Mouse (Mus musculus): ENCODE results near the gene Aspscr1.

Aspscr1 gene

DNA sequence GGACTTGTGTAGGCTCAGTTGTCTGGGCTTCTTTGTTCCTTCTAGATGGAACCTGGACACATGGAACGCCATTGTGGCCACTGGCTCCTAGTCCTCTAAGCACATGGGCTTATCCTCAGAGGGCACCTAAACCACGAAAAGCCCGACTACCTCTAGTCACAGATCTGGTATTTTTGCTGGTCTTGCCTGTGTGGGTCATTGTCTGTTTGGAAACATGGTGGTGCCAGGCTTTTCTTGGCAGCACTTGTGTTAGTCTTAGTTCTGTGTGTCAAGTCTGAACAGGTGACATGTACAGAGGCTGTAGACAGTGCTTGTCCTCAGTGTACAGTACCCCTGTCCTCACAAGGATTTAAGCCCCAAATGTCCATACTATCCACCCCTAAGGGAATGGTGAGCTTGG, 10.8 kb downstream of the Aspscr1 start:
- DNase-seq (ENCODE audit: low read depth): no peak

DNA sequence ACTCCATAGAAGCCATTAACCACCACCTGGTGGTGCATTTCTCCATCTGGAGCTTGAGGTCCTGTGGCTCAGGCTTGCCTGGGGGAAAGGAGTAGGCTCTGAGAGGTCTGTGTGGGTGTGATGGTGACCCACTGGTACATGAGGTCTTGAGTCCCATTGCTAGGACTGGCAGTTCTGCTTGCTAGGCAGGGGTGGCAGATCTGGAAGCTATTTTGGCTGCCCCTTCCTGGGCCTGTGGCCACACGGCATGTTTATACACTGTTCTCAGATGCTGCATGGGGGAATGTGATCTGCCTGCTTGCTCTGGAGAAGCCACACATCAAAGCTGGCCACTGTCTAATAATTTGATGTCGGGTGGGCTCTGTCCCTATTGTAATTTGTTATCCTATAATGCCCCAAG, 11.3 kb downstream of the Aspscr1 start:
- DNase-seq (ENCODE audit: low read depth): no peak

DNA sequence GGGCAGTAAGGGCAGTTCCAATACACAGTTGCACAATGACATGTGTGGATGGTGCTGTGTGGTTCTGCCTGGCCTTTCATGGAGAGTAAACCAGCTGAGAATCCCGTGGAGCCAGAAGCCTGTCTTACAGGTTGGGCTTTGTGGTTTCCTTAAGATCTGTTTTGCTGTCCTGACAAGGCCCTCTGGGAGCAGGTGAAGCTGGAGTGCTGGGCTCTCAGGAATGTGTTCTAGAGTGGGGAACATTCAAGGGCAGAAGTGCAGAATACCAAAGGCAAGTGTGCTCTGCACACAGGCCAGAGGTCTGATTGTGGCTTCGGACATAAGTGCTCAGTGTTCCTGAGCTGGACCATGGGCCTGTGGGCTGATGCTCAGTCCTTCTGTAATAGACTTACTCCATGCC, 11.9 kb downstream of the Aspscr1 start:
- DNase-seq (ENCODE audit: low read depth): no peak

DNA sequence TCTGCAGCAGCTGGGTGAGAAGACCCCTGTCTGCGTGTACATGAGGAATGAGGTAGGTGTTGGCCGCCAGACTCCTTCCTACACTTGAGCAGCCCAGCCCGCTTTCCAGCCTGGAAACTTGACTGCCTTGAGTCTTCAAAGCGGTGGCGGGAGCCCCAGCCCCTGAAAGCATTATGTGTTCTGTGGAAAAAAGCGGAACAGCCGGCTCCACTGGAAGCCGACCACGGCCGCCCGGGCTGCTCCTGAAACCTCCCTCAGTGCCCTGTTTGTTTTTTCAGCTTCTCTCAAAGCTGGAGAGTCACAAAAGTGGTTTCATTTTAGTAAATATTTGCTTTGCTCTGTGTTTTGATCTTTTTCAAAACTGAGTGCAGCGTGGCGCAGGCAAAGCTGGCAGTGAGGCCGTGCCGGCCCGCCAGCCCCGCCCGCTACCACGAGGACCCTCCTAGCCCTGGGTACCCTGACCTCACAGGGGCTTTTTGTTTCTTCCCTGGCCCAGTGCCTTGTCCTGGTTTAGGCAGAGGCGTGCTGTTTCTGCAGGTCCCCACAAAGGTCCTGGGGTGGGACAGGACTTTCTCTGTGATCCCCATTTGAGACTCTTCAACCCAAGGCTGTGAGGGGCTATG, 14.0 kb downstream of the Aspscr1 start:
- no peak for DNase-seq (ENCODE audit: low read depth)

DNA sequence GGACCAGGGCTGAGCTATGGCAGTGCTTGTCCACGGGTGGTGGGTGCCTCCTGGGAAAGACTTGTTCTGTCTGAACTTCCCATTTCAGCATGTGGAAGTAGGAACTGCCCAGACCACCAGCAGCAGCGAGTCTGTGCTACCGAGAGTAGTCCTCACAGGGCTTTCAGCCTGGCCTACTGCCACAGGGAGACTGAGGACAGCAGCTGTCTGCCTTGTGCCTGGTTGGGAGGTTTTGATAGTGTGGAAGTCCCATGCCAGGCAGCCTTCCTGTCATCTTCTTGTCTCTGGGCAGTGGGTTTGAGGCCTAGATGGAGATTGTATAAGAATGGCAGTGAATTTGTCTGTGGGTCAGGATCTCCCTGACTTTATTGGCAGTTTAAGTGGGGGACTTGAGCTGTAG, 16.6 kb downstream of the Aspscr1 start:
- no peak for DNase-seq (ENCODE audit: low read depth)

DNA sequence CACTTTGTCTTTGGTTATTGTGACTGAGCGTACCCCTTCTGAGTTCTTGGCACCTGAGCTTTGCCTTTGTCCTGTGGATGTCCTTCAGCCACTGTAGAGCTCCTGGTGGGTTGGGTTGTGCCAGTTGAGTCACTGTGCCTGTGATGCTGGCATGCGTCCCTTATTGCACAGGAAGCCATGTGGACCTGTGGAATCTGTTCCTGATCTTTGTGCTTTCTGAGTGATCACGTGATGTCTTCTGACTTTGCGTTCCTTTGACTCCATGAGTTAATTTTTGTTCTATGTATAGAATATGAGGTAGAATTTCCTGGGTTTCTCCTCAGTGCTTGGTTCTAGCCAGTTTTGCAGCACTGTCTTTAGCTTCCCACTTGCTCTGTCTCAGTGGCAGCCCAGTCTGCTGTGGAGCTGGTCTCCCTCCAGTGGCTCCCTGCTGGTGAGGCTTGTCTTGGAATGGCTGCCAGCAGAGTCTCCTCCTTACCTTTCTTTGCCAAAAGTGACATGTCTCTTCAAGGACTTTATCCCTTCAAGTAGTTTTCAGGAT, 19.8 kb downstream of the Aspscr1 start:
- no peak for DNase-seq (ENCODE audit: low read depth)

DNA sequence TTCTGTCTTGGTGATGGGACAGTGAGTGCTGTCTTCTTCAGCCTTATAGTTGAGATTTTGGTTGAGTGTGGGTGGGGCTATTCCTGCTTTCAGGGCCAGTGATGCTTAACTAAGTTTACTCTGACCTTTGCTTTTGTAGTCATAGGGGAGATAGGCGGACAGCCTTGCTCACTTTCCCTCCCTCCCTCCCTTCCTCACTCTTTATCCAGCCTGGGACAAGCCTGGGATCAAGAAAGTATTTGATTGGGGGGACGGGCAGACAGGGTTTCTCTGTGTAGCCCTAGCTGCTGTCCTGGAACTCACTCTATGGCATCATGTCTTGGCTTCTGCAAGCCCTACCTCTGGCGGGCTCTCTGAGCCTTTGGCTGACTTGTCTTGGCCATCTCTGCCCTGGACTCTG, 20.7 kb downstream of the Aspscr1 start:
- DNase-seq (ENCODE audit: low read depth): no peak

DNA sequence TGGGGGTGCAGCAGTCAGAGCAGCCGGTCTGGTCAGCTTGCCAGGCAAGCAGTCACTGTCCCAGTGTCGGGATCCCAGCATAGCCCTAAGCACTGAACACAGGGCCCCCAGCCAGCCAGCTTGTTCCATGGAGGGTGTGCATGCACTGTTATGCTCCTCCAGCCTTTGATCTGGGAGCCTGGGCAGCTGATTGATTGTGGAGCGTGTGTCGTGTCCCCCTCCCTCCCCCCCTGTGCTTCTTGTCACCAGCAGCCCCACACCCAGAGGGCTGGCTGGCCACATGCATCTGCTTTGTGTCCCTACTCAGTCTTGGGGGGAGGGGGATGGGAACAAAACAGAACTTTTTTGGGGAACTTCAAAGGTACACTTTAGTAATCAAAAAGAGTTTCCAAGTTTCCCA, 22.4 kb downstream of the Aspscr1 start:
- no peak for DNase-seq (ENCODE audit: low read depth)

DNA sequence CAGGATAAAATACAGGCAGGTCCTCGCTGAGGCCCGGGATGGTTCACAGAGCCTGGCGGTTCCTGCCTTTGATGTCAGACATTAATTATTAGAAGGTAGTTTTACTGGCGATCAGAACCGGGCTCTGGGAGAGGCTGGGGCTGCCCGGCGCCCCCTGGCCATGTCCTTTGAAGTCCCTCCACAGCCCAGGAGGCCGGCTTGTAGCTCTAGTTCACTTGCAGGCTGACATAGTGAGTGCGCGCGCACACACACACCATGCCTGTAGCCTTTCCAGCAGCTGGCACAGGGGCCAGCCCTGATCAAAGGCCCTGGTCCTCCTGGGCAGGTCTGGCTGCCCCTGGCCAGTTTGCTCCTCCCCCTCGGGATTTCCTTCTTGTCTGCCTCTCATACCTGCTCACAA, 22.9 kb downstream of the Aspscr1 start:
- no peak for DNase-seq (ENCODE audit: low read depth)

DNA sequence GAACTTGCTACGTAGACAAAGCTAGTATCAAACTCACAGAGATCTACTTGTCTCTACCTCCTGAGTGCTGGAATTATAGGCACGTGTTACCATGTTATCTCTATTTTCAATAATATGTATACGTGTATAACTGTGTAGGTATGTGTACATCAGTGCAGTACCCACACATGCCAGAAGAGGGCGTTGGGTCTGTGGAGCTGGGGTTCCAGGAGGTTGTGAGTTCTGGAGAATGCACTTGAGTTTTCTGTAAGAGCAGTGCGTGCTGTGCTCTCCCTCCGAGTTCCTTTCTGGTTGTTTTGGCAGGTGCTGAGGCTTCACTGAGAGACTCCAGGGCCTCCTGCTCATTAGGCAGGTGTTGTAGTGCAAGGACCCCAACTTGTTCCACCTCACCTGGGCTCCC, 23.8 kb downstream of the Aspscr1 start:
- DNase-seq (ENCODE audit: low read depth): no peak

DNA sequence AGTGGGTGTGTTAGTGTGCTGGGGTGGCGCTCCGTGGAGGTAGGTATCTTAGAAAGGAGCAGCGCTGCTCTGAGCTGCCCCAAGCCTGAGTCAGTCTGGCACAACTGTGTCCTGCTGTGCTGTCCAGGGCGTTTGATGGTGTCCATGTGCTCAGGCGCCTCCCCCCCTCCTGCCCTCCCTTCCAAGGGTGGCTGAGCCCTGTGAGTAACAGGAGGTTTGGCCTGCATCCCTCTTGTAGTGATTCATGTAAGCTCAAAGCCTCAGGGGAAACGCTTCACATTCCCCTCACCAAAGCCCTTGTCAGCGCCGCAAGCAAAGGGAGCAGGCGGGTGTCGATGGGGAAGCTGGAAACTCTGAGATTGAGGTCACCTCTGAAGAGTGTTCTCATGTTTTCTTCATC, 25.0 kb downstream of the Aspscr1 start:
- DNase-seq (ENCODE audit: low read depth): no peak

DNA sequence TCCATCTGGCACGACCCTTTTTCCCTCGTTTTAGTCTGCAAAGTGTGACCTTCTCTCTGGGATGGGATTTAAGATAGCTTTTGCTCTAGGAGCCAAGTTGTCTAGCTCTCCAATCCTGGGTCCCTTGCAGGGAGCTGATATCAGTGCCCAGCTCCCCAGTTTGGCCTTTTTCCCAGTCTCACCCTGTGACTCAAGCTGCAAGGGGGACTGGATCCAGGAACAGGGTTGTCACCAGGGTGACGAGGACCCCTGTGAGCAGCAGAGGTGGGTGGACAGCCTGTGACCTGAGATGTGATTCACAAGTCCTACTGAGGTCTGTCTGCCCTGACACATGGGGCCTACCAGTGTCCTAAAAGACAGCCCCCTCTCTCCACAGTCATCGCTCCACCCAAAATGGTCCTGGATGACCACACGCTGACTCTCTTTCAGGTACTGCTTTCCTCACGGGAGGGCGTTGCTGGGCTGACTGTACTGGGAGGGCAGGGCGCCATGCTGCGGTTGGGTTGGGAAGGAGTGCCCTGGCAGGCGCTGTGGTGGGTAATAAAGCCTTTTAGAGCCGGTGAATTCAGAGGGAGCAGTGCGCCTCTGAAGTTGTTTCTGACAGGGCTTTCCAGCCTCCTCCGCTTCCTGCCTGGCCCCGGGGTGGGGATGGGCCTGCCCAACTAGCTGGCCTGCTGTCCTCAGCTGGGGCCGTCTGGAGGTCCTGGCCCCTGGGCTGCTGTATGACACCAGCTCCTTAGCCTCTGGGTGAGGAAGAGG, 31.1 kb downstream of the Aspscr1 start:
- DNase-seq (ENCODE audit: low read depth): no peak

DNA sequence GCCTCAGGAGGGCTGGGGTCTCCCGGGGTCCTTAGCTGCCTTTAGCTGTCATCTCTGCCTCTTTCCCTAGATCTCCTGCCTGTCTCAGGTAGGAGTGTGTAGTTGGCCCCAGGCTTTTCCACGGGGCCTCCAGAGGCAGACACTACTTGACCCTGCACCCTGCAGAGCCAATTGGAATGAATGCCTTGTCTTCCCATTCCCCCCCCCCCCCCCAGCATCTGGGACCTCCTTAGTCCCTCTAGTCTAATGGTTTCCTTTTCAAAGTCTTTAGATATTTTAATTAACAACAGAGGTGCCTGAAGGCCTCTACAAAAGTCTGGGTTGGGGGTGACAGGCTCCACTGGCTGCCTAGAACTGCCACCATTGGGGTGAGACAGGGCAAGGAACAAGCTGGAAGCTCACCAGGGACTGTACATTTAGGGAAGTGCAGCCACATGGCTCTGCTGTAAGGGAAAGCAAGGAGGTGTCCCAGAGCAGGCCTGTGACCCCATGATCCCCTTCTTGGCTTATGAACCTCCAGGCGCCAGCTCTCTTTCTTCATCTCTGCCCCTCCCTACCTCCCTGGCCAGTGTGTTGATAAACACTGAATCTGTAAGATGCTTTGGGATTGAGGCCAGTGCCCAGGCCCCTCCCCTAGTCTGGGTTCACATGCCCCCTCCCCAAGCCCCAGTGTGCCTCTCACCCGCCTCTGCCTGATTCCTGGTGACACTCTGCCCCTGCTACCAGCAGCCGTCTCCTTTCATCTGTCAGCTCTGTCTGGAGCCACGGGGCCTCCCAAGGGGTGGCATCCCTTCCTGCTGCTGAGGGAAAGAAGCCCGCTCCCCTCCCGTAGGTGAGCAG, 31.9 kb downstream of the Aspscr1 start:
- DNase-seq (ENCODE audit: low read depth): no peak

DNA sequence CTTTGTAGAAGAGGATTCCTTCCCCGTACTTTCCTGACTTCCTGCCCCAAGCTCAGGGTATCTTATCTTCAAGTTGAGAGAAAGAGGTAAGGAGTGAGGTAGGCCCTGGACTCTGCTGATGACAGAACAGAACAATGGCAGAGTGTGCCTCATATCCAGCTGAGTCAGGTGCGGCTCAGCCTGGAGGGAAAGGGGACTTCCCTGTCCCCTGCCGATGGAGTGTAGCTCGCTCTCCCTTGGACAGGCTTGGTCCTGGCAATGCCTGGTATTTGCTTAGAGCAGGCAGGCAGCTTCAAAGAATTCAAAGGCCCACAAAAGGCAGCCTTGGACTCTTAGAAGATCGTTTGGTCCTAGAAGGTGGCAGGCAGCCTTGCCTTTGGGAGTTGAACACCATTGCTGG, 33.3 kb downstream of the Aspscr1 start:
- no peak for DNase-seq (ENCODE audit: low read depth)

DNA sequence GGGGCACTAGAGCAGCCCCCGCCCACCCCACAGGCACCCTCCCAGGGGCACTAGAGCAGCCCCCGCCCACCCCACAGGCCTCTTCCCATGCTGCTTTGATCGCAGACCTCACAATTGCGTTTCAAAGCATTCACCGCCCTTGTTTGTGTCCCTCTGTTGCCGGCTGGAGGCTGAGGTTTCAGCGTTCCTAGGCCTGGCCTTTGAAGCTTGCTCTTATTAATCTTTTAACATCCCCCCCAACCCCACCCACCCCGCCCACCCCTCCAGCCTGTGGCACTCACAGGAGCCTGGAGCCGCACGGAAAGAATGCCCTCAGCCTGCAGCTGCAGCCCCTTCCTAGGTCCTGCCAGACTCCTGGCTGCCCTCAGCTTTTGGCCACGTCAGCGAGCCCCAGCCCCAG, 34.5 kb downstream of the Aspscr1 start:
- no peak for DNase-seq (ENCODE audit: low read depth)

DNA sequence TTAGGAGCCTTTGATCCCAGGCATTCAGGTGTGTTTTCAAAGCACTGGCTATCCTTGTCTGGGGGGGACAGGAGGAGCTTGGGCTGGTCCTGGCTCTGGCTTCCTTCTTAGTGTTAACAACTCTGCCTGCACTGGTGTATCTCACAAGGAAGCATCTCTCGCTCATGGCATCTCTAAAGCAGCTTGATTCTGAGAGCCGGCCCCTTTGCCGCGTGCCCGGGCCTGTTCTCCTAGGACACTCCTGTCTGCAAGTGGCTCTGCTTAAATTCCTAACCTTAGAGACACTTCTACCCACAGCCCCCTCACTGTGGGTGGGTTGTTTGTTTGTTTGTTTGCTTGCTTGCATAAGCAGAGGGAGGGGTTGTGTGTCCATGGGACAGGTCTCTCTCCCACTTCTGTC, 35.2 kb downstream of the Aspscr1 start:
- no peak for DNase-seq (ENCODE audit: low read depth)

DNA sequence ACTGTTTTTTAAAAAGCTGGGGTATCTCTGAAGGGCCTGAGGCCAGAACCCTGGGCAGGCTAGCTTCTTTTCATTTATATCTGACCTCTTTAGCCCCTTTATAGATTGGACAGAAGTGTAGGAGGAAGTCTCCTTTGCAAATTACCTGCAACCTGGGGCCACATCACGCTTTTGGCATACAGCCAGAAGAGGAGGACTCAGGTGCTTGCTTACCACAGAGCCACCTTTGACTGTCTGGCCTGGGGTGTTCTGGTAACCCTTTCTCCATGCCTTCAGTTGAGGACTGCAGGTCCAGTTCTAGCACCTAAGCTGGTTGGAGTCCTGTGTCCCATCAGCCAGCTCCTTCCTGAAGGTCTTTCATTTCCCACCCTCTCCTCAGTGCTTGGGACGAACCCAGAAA, 36.8 kb downstream of the Aspscr1 start:
- DNase-seq (ENCODE audit: low read depth): no peak

DNA sequence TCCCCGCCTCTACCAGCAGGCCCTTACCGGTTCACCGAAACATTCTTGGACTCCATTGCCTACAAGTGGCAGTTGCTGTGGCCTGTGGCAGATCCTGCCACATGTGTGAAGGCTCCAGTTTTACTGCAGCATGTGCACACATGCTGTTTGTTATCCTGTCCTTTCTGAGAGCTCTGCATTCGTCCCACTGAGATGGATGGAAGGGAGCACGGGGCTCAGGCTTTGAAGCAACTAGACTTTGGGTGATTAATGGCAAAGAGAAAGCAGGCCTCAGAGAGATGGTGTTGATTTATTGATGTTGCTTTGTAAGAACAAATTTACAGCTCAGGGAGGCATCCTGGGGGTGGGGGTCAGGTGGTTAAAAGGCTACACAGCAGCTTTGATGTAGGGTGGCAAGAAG, 37.9 kb downstream of the Aspscr1 start:
- DNase-seq (ENCODE audit: low read depth): no peak

DNA sequence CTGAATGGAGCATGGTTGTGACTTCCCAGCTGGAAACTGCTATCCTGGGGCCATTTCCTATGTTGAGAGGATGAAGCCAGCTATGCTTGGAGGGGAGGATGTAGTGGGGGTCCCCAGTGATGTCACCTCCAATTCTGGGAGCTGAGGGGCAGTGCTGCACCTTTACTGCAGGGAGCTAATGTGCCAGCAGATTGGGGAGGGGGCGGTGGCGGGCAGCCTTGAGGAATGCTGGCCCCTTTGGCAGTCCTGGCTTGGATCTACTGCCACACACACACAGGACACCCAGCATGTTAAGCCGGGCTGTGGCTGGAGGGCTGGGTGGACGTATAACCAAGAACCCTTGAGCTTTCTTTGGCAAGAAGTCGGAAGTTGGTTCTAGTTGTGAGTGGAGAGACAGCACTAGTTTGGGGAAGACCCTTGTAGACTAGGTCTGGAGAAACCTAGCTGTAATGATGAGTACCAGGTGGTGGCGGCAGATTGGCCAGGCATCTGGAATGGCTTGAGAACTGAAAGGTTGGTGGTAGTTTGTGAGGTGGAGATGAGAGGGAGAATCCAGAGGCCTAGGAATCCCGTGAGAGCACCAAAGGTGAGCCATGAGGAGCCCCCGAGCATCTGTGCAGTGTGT, 39.3 kb downstream of the Aspscr1 start:
- no peak for DNase-seq (ENCODE audit: low read depth)

DNA sequence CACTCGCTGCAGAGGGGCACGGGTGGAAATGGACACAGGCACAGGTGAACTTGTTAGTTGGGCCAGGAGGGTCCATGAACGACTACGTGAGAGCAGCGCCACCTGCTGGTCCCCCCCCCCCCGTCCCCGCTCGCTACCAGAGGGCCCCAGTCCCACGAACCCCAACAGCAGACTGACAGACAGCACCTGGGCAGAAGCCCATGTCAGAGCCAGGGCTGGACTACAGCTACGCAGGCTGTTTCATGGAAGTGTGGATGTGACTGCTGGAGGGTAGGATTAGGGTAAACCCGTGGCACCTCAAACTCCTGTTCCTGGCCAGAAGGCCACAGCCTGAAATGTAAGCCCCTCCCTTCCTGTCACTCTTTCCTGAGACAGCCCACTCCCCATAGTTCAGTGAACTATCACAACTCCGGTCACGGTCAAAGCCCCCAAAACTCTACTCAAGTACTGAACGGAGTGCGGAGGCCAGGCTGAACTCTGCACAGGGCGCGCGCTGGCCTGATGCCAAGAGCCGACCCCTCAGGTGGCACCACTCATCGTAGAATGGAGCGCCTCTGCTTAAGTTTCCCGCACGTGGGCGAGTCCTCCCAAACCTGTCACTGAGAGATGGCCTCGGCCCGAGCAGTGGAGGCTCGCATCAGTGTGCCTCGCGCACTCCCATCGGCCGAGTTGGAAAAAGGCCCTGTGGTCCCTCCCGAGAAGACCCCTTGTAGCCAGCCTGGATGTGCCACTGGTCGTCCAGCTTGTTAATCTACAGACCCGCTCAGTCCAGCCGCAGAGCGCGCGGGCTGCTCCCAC, 40.2 kb downstream of the Aspscr1 start:
- DNase-seq (ENCODE audit: low read depth): peak; percentile 55

All from c-Kit-positive CD71-positive TER-119-negative erythroid progenitor cells, embryonic 14.5 days (primary cell).